In the genomic region with DNA sequence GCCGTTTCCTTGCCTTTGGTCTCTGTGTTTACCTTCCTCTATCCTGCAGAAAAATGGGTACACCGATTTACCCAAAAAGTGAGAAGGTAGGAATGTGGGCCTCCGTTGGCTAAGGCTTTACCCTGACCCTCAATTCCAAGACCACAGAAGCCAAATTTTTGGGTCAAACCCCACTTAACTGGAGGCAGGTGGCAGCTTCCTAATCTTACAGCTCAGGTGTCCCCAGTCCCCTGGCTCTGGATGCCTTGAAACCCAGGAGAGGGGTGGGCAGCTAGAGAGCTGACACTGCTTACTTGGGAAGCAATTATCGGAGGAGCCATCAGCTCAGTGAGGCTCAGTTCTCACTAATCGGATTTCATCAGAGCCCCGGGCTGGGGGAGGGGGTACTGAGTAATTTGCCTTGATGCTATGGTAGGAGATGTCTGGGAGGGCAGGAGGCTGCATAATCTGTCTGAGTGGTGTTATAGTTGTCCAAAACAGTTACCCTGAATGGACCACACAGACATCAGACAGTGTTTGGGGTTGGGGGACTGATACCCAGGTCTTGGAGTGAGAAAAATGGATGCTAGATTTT, we compare ENCODE assay signal across 8 mouse cellular contexts. TPM values are rescaled to one million over a fixed set of nuclear protein-coding genes. Genes with fewer than 3 reads are reported as not detected.
DNase-seq lines count a peak whose midpoint lies in the region; ATAC-seq and TF ChIP-seq lines count a peak whose summit lies in the region.

A gene (minus strand): TSS at position 51 of the 574 bp plus-strand sequence.

- H3K9ac ChIP-seq in kidney, embryonic 14.5 days (ENCODE audit: low read depth, low read length) = no peak within 1 kb of the TSS
- H3K9ac ChIP-seq in heart, embryonic 13.5 days = no peak within 1 kb of the TSS
- no peak within 1 kb of the TSS for H3K9ac ChIP-seq in stomach, postnatal 0 days (ENCODE audit: low read length)

- intact Hi-C loops in left cerebral cortex, postnatal 36 days (cut with DNase I) = no loop called here

- H3K36me3 ChIP-seq in kidney, embryonic 14.5 days (ENCODE audit: control insufficient read depth, insufficient read depth, low read length) = no peaks in the 10 kb centered on the region
- H3K36me3 ChIP-seq in heart, embryonic 13.5 days = no peaks in the 10 kb centered on the region
- no peaks in the 10 kb centered on the region for H3K36me3 ChIP-seq in stomach, postnatal 0 days (ENCODE audit: control insufficient read depth, insufficient read depth, low read length)

- no peak within 1 kb of the TSS for H3K4me3 ChIP-seq in kidney, embryonic 14.5 days (ENCODE audit: low read length)
- no peak within 1 kb of the TSS for H3K4me3 ChIP-seq in heart, embryonic 13.5 days
- no peak within 1 kb of the TSS for H3K4me3 ChIP-seq in stomach, postnatal 0 days (ENCODE audit: low read depth, low read length)

- DNase-seq in kidney, postnatal 14 days = no peak
- DNase-seq in adrenal gland, postnatal 25 days = no peak
- DNase-seq in left cerebral cortex, postnatal 36 days (ENCODE audit: low spot score in 2 of 2) = no peak
- DNase-seq in stomach, postnatal 0 days (ENCODE audit: low spot score) = no peak
- DNase-seq in urinary bladder, postnatal 25 days (ENCODE audit: low spot score) = no peak
- no peak for DNase-seq in cerebellum, postnatal 4 days (ENCODE audit: low spot score in 2 of 2)

- H3K9me3 ChIP-seq in kidney, embryonic 14.5 days (ENCODE audit: control insufficient read depth, low read length) = no peaks in the 10 kb centered on the region
- no peaks in the 10 kb centered on the region for H3K9me3 ChIP-seq in heart, embryonic 13.5 days
- H3K9me3 ChIP-seq in stomach, postnatal 0 days (ENCODE audit: control insufficient read depth, low read length) = no peaks in the 10 kb centered on the region

- no peak for TF ChIP-seq CTCF in stomach, postnatal 0 days (IDR thresholded peaks at IDR 0.05; ENCODE audit: low read depth)

- WGBS in kidney, embryonic 14.5 days = 38% methylated on average over 6 of the region's 6 CpGs
- 21% methylated on average over 6 of the region's 6 CpGs for WGBS in heart, embryonic 13.5 days
- 66% methylated on average over 6 of the region's 6 CpGs for WGBS in stomach, postnatal 0 days

- ATAC-seq in kidney, embryonic 14.5 days (ENCODE audit: low FRiP score, low TSS enrichment) = no peak
- ATAC-seq in heart, embryonic 13.5 days (ENCODE audit: extremely low read depth, insufficient number of reproducible peaks, low FRiP score, low TSS enrichment) = no peak
- ATAC-seq in stomach, postnatal 0 days (ENCODE audit: low FRiP score, low TSS enrichment) = no peak

- H3K4me2 ChIP-seq in kidney, embryonic 14.5 days (replicated peaks; ENCODE audit: low read depth, low read length) = no peak within 1 kb of the TSS
- no peak within 1 kb of the TSS for H3K4me2 ChIP-seq in heart, embryonic 13.5 days
- H3K4me2 ChIP-seq in stomach, postnatal 0 days (replicated peaks; ENCODE audit: low read depth) = no peak within 1 kb of the TSS

- TF ChIP-seq EP300 in stomach, postnatal 0 days (optimal IDR thresholded peaks at IDR 0.05) = no peak

- H3K4me1 ChIP-seq in kidney, embryonic 14.5 days (ENCODE audit: control insufficient read depth, insufficient read depth, low read length) = peaks cover 59% of the 10 kb centered on the region
- H3K4me1 ChIP-seq in heart, embryonic 13.5 days = peaks cover 36% of the 10 kb centered on the region
- peaks cover 8% of the 10 kb centered on the region; the same call in 1 of the 2 replicates for H3K4me1 ChIP-seq in stomach, postnatal 0 days (replicated peaks; ENCODE audit: control insufficient read depth, insufficient read depth)

- H3K27me3 ChIP-seq in kidney, embryonic 14.5 days (ENCODE audit: control insufficient read depth, insufficient read depth, low read length) = peaks cover 9% of the 10 kb centered on the region
- peaks cover 66% of the 10 kb centered on the region for H3K27me3 ChIP-seq in heart, embryonic 13.5 days (replicated peaks)
- no peaks in the 10 kb centered on the region for H3K27me3 ChIP-seq in stomach, postnatal 0 days (ENCODE audit: control insufficient read depth, insufficient read depth, low read length)

- no peak within 1 kb of the TSS for H3K27ac ChIP-seq in kidney, embryonic 14.5 days (ENCODE audit: low read depth, low read length)
- H3K27ac ChIP-seq in heart, embryonic 13.5 days (replicated peaks) = no peak within 1 kb of the TSS
- H3K27ac ChIP-seq in stomach, postnatal 0 days (replicated peaks) = no peak within 1 kb of the TSS

RNA-seq across cellular contexts. Expression of the gene that starts here (rescaled TPM):
- polyA plus RNA-seq in kidney, embryonic 14.5 days (2014; fragmentation: Nextera tagmentation; extraction: Ambion mirVana) = 11.5 and 19.5 TPM in 2 replicates
- total RNA-seq in adrenal gland, postnatal 25 days (2021) = 12.1 and 19.9 TPM in 2 replicates
- 15.8 and 16.2 TPM in 2 replicates for polyA plus RNA-seq in heart, embryonic 13.5 days (2015; fragmentation: Nextera tagmentation; extraction: Ambion mirVana)
- total RNA-seq in left cerebral cortex, postnatal 36 days (2021) = 10 to 100 TPM; 18.3 to 20.0 TPM
- 10.6 and 11.2 TPM in 2 replicates for polyA plus RNA-seq in stomach, postnatal 0 days (2015; fragmentation: Nextera tagmentation; extraction: Ambion mirVana)
